In the genomic region with DNA sequence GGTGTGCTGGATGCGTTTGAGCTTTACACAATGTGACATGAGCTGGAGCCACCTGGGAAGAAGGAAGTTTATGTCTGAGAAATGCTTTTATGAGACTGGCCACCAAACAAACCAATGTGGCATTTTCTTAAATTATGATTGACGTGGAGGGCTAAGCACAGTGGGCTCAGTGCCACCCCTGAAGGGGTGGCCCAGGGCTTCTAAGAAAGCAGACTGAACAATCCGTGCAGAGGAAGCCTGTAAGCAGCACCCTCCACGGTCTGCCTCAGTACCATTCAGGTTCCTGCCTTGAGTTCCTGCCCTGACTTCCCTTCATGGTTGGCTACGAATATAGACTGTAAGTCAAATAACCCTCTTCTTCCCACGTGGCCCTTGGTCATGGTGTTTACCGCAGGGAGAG, we compare ENCODE assay signal across 21 mouse cellular contexts. TPM values are rescaled to one million over a fixed set of nuclear protein-coding genes. Genes with fewer than 3 reads are reported as not detected.
DNase-seq lines count a peak whose midpoint lies in the region; ATAC-seq lines count a peak whose summit lies in the region.
"Had no signal": no experiment of that assay in that cellular context is flagged by ENCODE, and none has a peak within 500 bp of the region (broad histone marks: within the 10 kb centered on the region; RNA-seq: fewer than 3 reads in every experiment).

No protein-coding gene starts in this region.

- no peaks in the 10 kb centered on the region for H3K9me3 ChIP-seq in forebrain, embryonic 12.5 days
- H3K9me3 ChIP-seq in forebrain, embryonic 11.5 days (ENCODE audit: control insufficient read depth, low read length) = no peaks in the 10 kb centered on the region
- no peaks in the 10 kb centered on the region for H3K9me3 ChIP-seq in hindbrain, embryonic 10.5 days
- no peaks in the 10 kb centered on the region for H3K9me3 ChIP-seq in midbrain, embryonic 10.5 days (replicated peaks)
- no peaks in the 10 kb centered on the region for H3K9me3 ChIP-seq in neural tube, embryonic 12.5 days
- H3K9me3 ChIP-seq: heart, embryonic 15.5 days had no signal

- WGBS in forebrain, embryonic 12.5 days = 83% methylated on average over 7 of the region's 7 CpGs
- WGBS in forebrain, embryonic 11.5 days = 91% methylated on average over 7 of the region's 7 CpGs
- WGBS in hindbrain, embryonic 10.5 days = 90% methylated on average over 7 of the region's 7 CpGs
- WGBS in midbrain, embryonic 10.5 days = 89% methylated on average over 7 of the region's 7 CpGs
- WGBS in neural tube, embryonic 12.5 days = 87% methylated on average over 7 of the region's 7 CpGs

- peaks cover 21% of the 10 kb centered on the region for H3K4me1 ChIP-seq in forebrain, embryonic 12.5 days
- peaks cover 5% of the 10 kb centered on the region; the same call in 1 of the 2 replicates for H3K4me1 ChIP-seq in forebrain, embryonic 11.5 days (replicated peaks; ENCODE audit: control insufficient read depth, insufficient read depth, low read length)
- H3K4me1 ChIP-seq in hindbrain, embryonic 10.5 days (replicated peaks) = peaks cover 14% of the 10 kb centered on the region
- peaks cover 21% of the 10 kb centered on the region for H3K4me1 ChIP-seq in midbrain, embryonic 10.5 days
- H3K4me1 ChIP-seq in neural tube, embryonic 12.5 days = peaks cover 14% of the 10 kb centered on the region
- H3K4me1 ChIP-seq: heart, embryonic 15.5 days had no signal

- peaks cover 74% of the 10 kb centered on the region for H3K36me3 ChIP-seq in forebrain, embryonic 12.5 days (replicated peaks)
- peaks cover 4% of the 10 kb centered on the region for H3K36me3 ChIP-seq in forebrain, embryonic 11.5 days (ENCODE audit: control insufficient read depth, insufficient read depth, low read length)
- peaks cover 90% of the 10 kb centered on the region for H3K36me3 ChIP-seq in hindbrain, embryonic 10.5 days
- H3K36me3 ChIP-seq in midbrain, embryonic 10.5 days = peaks cover 90% of the 10 kb centered on the region
- peaks cover 62% of the 10 kb centered on the region for H3K36me3 ChIP-seq in neural tube, embryonic 12.5 days

- H3K4me3 ChIP-seq in forebrain, embryonic 12.5 days (replicated peaks) = no peak overlapping the region
- H3K4me3 ChIP-seq in forebrain, embryonic 11.5 days (ENCODE audit: low read depth, low read length) = no peak overlapping the region
- no peak overlapping the region for H3K4me3 ChIP-seq in hindbrain, embryonic 10.5 days
- H3K4me3 ChIP-seq in midbrain, embryonic 10.5 days = no peak overlapping the region
- H3K4me3 ChIP-seq in neural tube, embryonic 12.5 days = no peak overlapping the region
- H3K4me3 ChIP-seq: heart, adult 2 months; heart, embryonic 15.5 days had no signal

- ATAC-seq in forebrain, embryonic 12.5 days (ENCODE audit: low FRiP score) = no peak
- no peak for ATAC-seq in forebrain, embryonic 11.5 days (replicated peaks; ENCODE audit: low FRiP score)
- ATAC-seq in neural tube, embryonic 12.5 days (ENCODE audit: low FRiP score, low read depth) = no peak
- ATAC-seq in CD4-positive, CD25-positive, alpha-beta regulatory T cell, adult 4 months = no peak
- ATAC-seq: liver, postnatal 0 days had no signal

- intact Hi-C loops in heart, postnatal 25 days (cut with DNase I) = no loop called here

- DNase-seq in forebrain, embryonic 11.5 days (ENCODE audit: low spot score) = no peak
- DNase-seq in hindbrain, embryonic 10.5 days (ENCODE audit: low spot score) = no peak
- no peak for DNase-seq in midbrain, embryonic 10.5 days (ENCODE audit: low spot score)
- DNase-seq in lung, postnatal 4 days = no peak
- no peak for DNase-seq in heart, postnatal 25 days (ENCODE audit: low spot score)
- DNase-seq: adrenal gland, postnatal 10 days; cerebellum, adult 11-12 months; gastrocnemius, postnatal 14 days; heart, adult 2 months; kidney, adult 8-10 months; kidney, postnatal 4 days; liver; liver, postnatal 0 days; thymus, adult 2 months had no signal

- no peaks in the 10 kb centered on the region for H3K27me3 ChIP-seq in forebrain, embryonic 12.5 days
- H3K27me3 ChIP-seq in forebrain, embryonic 11.5 days (ENCODE audit: control insufficient read depth, insufficient read depth, low read length) = no peaks in the 10 kb centered on the region
- H3K27me3 ChIP-seq in hindbrain, embryonic 10.5 days (ENCODE audit: insufficient read depth, poor library complexity, severe bottlenecking) = no peaks in the 10 kb centered on the region
- H3K27me3 ChIP-seq in midbrain, embryonic 10.5 days (ENCODE audit: low read depth, poor library complexity, severe bottlenecking) = no peaks in the 10 kb centered on the region
- H3K27me3 ChIP-seq in neural tube, embryonic 12.5 days (replicated peaks) = no peaks in the 10 kb centered on the region
- H3K27me3 ChIP-seq: CH12.LX; heart, embryonic 15.5 days had no signal

- H3K9ac ChIP-seq in forebrain, embryonic 12.5 days = no peak overlapping the region
- no peak overlapping the region for H3K9ac ChIP-seq in forebrain, embryonic 11.5 days (ENCODE audit: low read length)
- H3K9ac ChIP-seq in neural tube, embryonic 12.5 days = no peak overlapping the region
- H3K9ac ChIP-seq: heart, embryonic 15.5 days; liver, postnatal 0 days had no signal

- no peak overlapping the region for H3K4me2 ChIP-seq in forebrain, embryonic 12.5 days
- no peak overlapping the region for H3K4me2 ChIP-seq in forebrain, embryonic 11.5 days (ENCODE audit: low read depth, low read length, severe bottlenecking)
- peak overlapping the region; percentile 17; the same call in 1 of the 2 replicates for H3K4me2 ChIP-seq in neural tube, embryonic 12.5 days (replicated peaks)
- H3K4me2 ChIP-seq: heart, embryonic 15.5 days had no signal

- peak overlapping the region; percentile 73 for H3K27ac ChIP-seq in forebrain, embryonic 12.5 days
- no peak overlapping the region for H3K27ac ChIP-seq in forebrain, embryonic 11.5 days (ENCODE audit: low read depth, low read length)
- H3K27ac ChIP-seq in hindbrain, embryonic 10.5 days = peak overlapping the region; percentile 53; the same call in 1 of the 2 replicates
- H3K27ac ChIP-seq in midbrain, embryonic 10.5 days (replicated peaks) = peak overlapping the region; percentile 59
- H3K27ac ChIP-seq in neural tube, embryonic 12.5 days = no peak overlapping the region
- H3K27ac ChIP-seq: heart, adult 2 months; heart, embryonic 15.5 days had no signal

RNA-seq across cellular contexts. Expression of gene Sec22c, which starts 14.6 kb away (rescaled TPM):
- 24.5 and 29.3 TPM in 2 replicates for polyA plus RNA-seq in forebrain, embryonic 12.5 days (2016; fragmentation: Nextera tagmentation; extraction: Ambion mirVana)
- 17.5 and 19.6 TPM in 2 replicates for polyA plus RNA-seq in forebrain, embryonic 11.5 days (2014; fragmentation: Nextera tagmentation; extraction: Ambion mirVana)
- 17.8 and 18.2 TPM in 2 replicates for polyA plus RNA-seq in hindbrain, embryonic 10.5 days (2016; fragmentation: Nextera tagmentation; extraction: Ambion mirVana)
- 18.4 and 21.9 TPM in 2 replicates for polyA plus RNA-seq in midbrain, embryonic 10.5 days (2016; fragmentation: Nextera tagmentation; extraction: Ambion mirVana)
- 21.5 and 23.5 TPM in 2 replicates for polyA plus RNA-seq in neural tube, embryonic 12.5 days (2016; fragmentation: Nextera tagmentation; extraction: Ambion mirVana)
- total RNA-seq in heart, postnatal 25 days (2021) = 1 to 10 TPM; 4.6 to 6.8 TPM
- polyA plus RNA-seq in CD4-positive, CD25-positive, alpha-beta regulatory T cell, adult 4 months (2017; shearing (Covaris generic)) = 10 to 100 TPM; 17.6 to 32.9 TPM

RNA-seq across cellular contexts. Expression of gene Ss18l2, which starts 19.4 kb away (rescaled TPM):
- polyA plus RNA-seq in forebrain, embryonic 12.5 days (2016; fragmentation: Nextera tagmentation; extraction: Ambion mirVana) = 97.5 and 104 TPM in 2 replicates
- polyA plus RNA-seq in forebrain, embryonic 11.5 days (2014; fragmentation: Nextera tagmentation; extraction: Ambion mirVana) = 90.3 and 94.3 TPM in 2 replicates
- polyA plus RNA-seq in hindbrain, embryonic 10.5 days (2016; fragmentation: Nextera tagmentation; extraction: Ambion mirVana) = 103 and 112 TPM in 2 replicates
- 91.8 and 103 TPM in 2 replicates for polyA plus RNA-seq in midbrain, embryonic 10.5 days (2016; fragmentation: Nextera tagmentation; extraction: Ambion mirVana)
- 131 and 134 TPM in 2 replicates for polyA plus RNA-seq in neural tube, embryonic 12.5 days (2016; fragmentation: Nextera tagmentation; extraction: Ambion mirVana)
- 100 to 1,000 TPM; 138 to 145 TPM for total RNA-seq in heart, postnatal 25 days (2021)
- polyA plus RNA-seq in CD4-positive, CD25-positive, alpha-beta regulatory T cell, adult 4 months (2017; shearing (Covaris generic)) = 10 to 100 TPM; 50.7 to 52.2 TPM

RNA-seq across cellular contexts. Expression of gene Nktr, which starts 28.2 kb away (rescaled TPM):
- 75.7 and 78.2 TPM in 2 replicates for polyA plus RNA-seq in forebrain, embryonic 12.5 days (2016; fragmentation: Nextera tagmentation; extraction: Ambion mirVana)
- polyA plus RNA-seq in forebrain, embryonic 11.5 days (2014; fragmentation: Nextera tagmentation; extraction: Ambion mirVana) = 61.6 and 67.5 TPM in 2 replicates
- 45.9 and 57.6 TPM in 2 replicates for polyA plus RNA-seq in hindbrain, embryonic 10.5 days (2016; fragmentation: Nextera tagmentation; extraction: Ambion mirVana)
- 56.1 and 59.5 TPM in 2 replicates for polyA plus RNA-seq in midbrain, embryonic 10.5 days (2016; fragmentation: Nextera tagmentation; extraction: Ambion mirVana)
- 57.6 and 64.5 TPM in 2 replicates for polyA plus RNA-seq in neural tube, embryonic 12.5 days (2016; fragmentation: Nextera tagmentation; extraction: Ambion mirVana)
- 10 to 100 TPM; 29.1 to 38.1 TPM for total RNA-seq in heart, postnatal 25 days (2021)
- 100 to 1,000 TPM; 104 to 128 TPM for polyA plus RNA-seq in CD4-positive, CD25-positive, alpha-beta regulatory T cell, adult 4 months (2017; shearing (Covaris generic))

RNA-seq across cellular contexts. Expression of gene Vipr1, which starts 48.2 kb away (rescaled TPM):
- polyA plus RNA-seq in forebrain, embryonic 12.5 days (2016; fragmentation: Nextera tagmentation; extraction: Ambion mirVana) = 0.50 and 1.7 TPM in 2 replicates
- 0.59 and 0.76 TPM in 2 replicates for polyA plus RNA-seq in forebrain, embryonic 11.5 days (2014; fragmentation: Nextera tagmentation; extraction: Ambion mirVana)
- 0.41 and 0.43 TPM in 2 replicates for polyA plus RNA-seq in hindbrain, embryonic 10.5 days (2016; fragmentation: Nextera tagmentation; extraction: Ambion mirVana)
- polyA plus RNA-seq in midbrain, embryonic 10.5 days (2016; fragmentation: Nextera tagmentation; extraction: Ambion mirVana) = 0.35 and 0.80 TPM in 2 replicates
- polyA plus RNA-seq in neural tube, embryonic 12.5 days (2016; fragmentation: Nextera tagmentation; extraction: Ambion mirVana) = 0.16 and 0.31 TPM in 2 replicates
- 1 to 10 TPM; 1.4 to 2.1 TPM for total RNA-seq in heart, postnatal 25 days (2021)
- 1 to 10 TPM; 1.3 to 2.0 TPM for polyA plus RNA-seq in CD4-positive, CD25-positive, alpha-beta regulatory T cell, adult 4 months (2017; shearing (Covaris generic))

RNA-seq across cellular contexts. Expression of gene Lyzl4, which starts 48.8 kb away (rescaled TPM):
- polyA plus RNA-seq in forebrain, embryonic 12.5 days (2016; fragmentation: Nextera tagmentation; extraction: Ambion mirVana) = not detected in 2 replicates
- polyA plus RNA-seq in forebrain, embryonic 11.5 days (2014; fragmentation: Nextera tagmentation; extraction: Ambion mirVana) = not detected in 2 replicates
- not detected in 2 replicates for polyA plus RNA-seq in hindbrain, embryonic 10.5 days (2016; fragmentation: Nextera tagmentation; extraction: Ambion mirVana)
- polyA plus RNA-seq in midbrain, embryonic 10.5 days (2016; fragmentation: Nextera tagmentation; extraction: Ambion mirVana) = not detected in 2 replicates
- not detected in 2 replicates for polyA plus RNA-seq in neural tube, embryonic 12.5 days (2016; fragmentation: Nextera tagmentation; extraction: Ambion mirVana)
- not detected for total RNA-seq in heart, postnatal 25 days (2021)
- polyA plus RNA-seq in CD4-positive, CD25-positive, alpha-beta regulatory T cell, adult 4 months (2017; shearing (Covaris generic)) = not detected
- total RNA-seq: CH12.LX; heart, adult 2 months; neutrophil, adult 5-6 weeks had no signal
- polyA plus RNA-seq: brain, embryonic 14.5 days had no signal

Comparison
In these comparisons a context has a peak if more than half of its experiments do, and no peak if none do; other contexts are left out.
1. H3K27ac ChIP-seq: peak in forebrain, embryonic 12.5 days (single experiment), hindbrain, embryonic 10.5 days (single experiment) and midbrain, embryonic 10.5 days (single experiment); none in forebrain, embryonic 11.5 days (single experiment) and neural tube, embryonic 12.5 days (single experiment).